Mouse (Mus musculus) c-Kit-positive CD71-positive TER-119-negative erythroid progenitor cells, embryonic 14.5 days (primary cell): Measurements from ENCODE around the gene Slc13a2.

ENCODE experiments used
- DNase-seq: peaks from one replicate; pipeline ENCODE4 v3.0.0-alpha.2; 2013; ENCODE audit warnings: low read depth

Gene Slc13a2

GRCm38 (mm10) chr11:78434052-78434451, 12.0 kb upstream of the Slc13a2 start:
- no peak for DNase-seq

DNA sequence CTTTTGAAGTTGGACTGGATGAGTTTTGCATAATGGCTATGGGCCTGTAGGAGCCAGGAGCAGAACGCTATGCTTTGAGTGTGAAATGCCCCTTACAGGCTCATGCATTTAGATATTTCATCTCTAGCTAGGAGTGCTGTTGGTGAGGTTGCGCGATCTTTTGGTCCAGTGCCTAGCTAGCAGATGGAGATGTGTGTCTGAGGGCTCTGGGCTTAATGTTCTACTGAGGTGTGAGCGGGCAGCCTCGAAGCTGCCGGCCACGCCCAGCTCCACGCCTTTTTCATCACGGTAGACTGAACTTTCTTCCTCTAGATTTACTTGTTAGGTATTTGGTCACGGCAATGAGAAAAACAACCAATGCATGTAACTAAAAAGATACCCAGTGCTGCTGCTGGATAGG, 9.2 kb upstream of the Slc13a2 start:
- DNase-seq: no peak

DNA sequence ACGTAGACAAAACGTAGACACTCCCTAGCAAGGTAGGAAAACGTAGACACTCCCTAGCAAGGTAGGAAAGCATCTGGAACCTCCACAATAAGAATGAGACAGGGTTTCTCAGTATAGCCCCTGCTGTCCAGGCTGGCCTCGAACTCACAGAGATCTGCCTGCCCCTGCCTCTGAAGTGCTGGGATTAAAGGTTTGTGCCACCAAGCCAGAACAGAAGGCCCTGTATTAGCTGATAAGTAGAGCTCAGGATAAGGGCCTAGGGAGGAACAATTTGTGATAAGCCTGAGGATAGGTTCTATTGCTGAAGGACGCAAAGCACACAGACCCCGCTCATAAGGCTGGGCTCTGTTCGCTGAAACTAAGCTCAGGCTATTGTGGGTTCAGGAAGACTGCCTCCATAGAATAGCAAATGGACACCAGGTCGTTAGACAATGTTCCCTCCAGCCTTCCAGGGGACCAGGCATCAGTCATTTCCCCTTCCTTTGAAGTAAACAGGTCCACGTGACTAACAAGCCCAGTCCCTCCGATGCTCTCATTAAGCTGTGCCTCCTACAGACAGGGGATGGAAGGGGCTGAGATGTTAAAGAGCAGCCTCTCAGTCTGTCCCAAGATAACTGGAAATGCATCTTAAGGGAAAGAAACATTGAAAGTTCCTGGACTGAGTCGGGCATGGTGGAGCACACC, 8.3 kb upstream of the Slc13a2 start:
- peak; percentile 13 for DNase-seq

DNA sequence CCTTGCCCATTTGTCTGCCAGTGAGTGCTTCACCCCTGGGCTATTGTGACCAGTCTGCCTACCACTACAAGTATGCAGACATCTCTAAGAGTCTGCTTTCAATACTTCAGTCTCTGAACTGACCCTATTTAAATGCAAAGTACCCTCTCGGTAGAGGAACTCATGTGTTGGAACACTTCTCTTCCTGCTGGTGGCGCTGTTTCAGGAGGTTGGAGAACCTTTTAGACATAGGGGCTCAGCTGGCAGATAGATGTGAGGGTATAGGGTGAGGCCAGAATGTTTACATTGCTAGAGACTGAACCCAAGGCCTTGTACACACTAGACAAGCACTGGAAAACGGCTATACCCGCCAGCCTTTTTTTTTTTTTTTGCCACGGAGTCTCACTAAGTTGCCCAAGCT, 6.3 kb upstream of the Slc13a2 start:
- DNase-seq: no peak

- DNase-seq: no peak
Measured at GRCm38 (mm10) chr11:78427655-78428054, 5.6 kb upstream of the Slc13a2 start.

DNA sequence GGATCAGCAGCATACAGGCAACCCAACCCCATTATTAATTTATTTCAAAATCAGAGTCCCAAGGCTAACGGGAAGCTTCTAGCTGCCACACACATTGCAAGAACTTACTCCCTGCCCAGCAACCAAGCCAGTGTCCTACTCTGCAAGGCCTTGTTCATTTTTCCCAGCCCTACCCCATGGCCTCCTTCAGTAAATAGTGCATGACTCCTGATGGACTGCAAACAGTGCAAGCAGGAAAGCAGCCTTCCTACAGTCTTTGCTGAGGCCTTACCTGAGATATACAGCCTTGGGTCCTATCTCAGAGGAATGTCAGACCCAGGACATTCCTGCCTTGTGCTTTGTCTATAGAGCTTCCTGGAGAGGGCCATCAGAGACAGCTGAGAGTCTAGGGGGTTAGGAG, 3.6 kb upstream of the Slc13a2 start:
- DNase-seq: no peak

DNA sequence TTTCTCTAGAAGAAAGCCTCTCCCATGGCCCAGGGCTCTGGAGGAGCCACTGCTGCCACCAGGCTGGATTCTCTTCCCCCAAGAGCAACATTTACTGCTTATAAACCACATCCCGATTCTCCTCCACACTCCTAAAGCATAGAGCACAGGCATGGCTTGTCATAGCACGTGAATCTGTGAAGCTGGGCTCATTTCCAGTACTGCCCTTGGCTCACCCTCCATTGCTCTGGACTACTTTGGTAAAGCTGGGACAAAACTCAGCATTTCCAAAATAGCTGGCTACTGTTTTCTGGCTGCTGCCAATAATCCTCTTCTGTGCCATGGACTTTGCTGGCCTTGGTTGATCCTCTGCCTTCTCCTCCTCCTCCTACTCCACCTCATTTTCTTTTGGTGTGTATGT, 2.3 kb upstream of the Slc13a2 start:
- DNase-seq: no peak

- DNase-seq: no peak
Measured at GRCm38 (mm10) chr11:78421201-78422009, 612 bp downstream of the Slc13a2 start.

DNA sequence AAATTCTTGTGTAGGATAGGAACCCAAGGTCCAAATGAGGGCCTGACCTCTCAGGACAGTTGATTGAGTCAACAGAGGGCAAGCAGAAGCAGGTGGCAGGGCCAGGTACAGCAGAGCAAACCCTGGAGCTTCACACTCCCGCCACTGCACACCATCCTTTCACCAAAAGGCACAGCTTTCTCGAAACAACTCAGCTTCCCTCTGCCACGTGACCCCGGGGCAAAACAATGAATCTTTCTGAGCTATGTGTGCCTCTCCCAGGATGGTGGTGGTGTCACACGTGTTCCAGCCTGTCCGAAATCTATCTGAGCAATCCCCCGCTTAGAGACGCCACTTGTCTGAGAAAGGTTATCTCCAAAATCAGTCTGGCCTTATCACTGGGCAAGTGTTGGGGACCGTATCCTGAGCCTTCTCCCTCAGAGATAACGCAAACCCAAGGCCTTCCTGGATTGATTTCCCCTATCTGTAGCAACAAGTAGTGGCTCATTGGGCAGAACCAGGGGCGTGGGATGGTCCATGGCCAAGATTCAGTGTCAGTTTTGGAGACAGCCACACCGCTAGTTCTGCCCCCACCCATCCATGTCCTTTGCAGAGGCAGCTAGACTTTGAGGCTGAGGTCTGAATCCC, 1.6 kb downstream of the Slc13a2 start:
- no peak for DNase-seq

GRCm38 (mm10) chr11:78416854-78417253, 5.2 kb downstream of the Slc13a2 start:
- no peak for DNase-seq

- DNase-seq: no peak
Measured at GRCm38 (mm10) chr11:78412861-78413260, 9.2 kb downstream of the Slc13a2 start.

DNA sequence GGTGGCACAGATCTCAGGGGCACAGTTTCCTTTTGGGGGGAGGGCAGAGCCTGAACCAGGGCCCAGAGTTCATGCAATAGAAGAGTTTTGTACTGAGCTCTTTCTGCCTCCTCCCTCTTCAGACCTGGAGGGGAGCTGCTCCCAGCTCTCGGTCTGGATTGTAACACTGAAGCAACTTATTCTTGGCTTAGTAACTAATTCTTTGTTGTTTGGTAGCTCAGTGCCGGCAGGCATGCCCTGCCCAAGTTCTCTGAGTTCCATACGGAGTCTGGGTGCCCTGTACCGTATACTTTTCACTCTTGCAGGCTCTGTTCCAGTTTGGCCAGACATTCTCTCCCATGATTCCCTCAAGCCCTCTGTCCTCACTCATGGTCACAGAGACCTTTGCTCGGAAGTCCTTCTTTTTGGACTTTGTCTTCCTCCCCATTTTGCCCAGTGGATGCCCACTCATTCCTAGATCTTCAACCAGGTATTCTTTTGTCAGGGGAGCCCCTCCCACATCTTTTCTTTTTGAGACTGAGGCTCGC, 9.6 kb downstream of the Slc13a2 start:
- DNase-seq: no peak

- no peak for DNase-seq
Measured at GRCm38 (mm10) chr11:78411606-78412323, 10.3 kb downstream of the Slc13a2 start.

DNA sequence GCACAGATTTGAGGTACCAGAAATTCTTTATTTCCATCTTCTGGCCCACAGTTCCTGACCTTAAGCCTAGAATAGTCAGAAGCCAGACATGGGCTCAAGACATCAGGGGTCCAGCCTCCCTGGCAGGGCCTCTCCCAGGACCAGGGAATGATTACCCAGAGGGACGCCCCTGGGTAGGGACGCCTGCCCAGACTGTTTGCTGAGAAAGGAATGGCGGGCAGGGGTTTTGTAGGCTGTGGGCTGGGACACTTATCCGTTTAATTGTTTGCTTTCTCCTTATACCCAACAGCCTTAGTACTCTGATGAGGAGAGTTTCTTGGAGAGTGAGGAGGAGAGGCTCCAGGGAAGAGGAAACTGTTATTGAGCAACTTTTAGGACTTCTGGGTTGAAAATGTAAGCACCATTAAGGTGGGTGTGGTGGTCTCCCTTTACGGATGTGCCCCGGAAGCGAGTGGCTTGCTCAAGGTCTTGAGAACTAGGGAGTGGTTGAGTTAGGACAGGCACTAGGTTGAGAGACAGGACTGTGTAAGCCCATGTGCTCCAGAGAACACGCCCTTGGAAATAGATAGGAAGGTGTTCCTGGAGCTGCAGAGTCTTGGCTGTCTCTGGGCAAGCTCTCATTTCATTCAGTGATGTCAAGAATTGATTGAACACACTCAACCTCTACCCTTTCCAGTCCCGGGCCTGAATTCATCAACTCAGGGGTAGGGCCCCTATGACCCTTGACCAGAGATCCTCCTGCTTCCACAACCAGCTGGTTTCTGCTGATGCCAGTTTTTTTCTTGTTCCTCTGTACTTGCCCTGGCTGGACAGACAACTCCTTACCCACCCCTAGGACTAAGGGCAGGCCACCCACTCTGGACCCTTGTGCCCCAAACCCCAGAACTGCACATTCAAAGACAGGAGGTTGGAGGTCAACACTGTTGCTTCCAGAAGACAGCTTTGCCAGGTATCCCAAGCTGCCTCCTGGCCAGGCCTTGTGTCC, 13.5 kb downstream of the Slc13a2 start:
- no peak for DNase-seq

DNA sequence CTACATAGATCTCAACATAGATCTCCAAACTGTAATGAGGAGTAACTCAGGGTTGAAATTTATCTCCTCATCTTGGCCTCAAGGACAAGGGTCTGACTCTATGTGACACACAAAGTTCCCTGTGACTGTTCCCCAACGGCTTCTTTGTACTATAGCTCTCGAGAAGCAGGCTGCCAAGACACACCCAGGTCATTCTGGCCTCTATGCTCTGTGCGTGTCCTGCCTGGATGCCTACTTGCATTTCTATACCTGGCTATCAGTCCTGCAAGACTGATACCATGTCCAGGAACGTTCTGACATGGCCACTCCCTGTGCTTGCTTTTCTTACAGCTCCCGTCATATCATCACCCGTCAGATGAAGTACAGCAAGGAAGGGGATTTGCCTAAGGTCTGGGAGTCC, 20.0 kb downstream of the Slc13a2 start:
- DNase-seq: no peak

DNA sequence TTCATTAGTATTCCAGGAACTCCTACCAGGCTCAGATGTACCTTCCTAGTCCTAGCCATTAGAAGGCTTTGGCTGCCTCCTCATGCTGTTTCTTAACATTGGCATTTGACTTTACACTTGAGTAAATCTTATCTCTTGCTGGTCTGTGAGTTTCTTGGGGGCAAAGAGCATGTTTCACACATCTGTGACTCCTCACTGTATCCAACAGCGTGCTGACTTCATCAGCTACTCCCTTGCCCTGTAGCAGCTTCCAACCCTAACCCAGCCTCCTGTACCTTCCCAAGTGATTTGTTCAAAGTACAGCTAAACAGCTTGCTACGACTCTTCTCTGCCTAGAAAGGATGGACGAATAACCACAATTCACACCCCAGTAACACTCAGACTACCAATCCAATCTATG, 20.5 kb downstream of the Slc13a2 start:
- DNase-seq: no peak

- DNase-seq: no peak
Measured at GRCm38 (mm10) chr11:78400936-78401335, 21.1 kb downstream of the Slc13a2 start.

GRCm38 (mm10) chr11:78399680-78400079, 22.3 kb downstream of the Slc13a2 start:
- DNase-seq: peak; percentile 51

GRCm38 (mm10) chr11:78398212-78398611, 23.8 kb downstream of the Slc13a2 start:
- DNase-seq: no peak

DNA sequence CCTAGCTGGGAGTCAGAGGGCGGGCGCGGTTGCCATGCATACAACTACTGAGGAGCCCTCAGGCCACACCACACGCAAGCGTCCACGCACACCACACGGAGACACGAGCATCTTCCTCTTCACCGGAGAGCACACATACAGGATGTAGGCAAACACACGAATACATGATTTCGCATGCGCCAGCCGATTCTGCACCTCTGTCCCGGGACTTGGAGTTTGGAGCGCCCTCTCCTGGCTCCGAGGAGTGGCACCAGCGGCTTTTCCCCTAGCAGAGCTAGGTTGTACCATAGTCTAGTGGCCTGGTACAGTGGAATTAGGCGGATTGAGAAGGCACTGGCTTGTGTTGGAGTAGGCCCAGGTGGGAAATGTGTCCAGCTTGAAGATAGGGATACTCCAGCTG, 24.6 kb downstream of the Slc13a2 start:
- DNase-seq: peak; percentile 40

DNA sequence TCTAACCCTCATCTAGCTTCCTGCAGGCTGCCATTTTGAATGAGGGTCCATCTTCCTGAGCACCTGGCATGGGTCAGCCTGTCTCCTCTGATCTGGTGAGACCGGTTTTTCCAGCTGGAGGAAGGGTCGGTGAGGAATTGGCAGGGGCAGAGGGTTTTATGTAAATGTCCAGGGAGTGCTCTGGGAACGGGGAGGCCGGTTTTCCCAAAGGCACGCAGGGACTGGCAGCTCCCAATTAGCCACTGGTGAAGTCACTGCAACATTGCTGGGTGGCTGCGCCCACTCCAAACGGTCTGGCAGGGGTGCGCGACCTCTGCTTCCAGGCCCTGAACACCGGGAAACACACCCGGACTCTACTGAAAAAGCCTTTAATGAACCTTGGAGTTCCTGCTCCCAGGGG, 25.1 kb downstream of the Slc13a2 start:
- DNase-seq: no peak
